ENCODE assay signal across 8 mouse cellular contexts in the genomic region with DNA sequence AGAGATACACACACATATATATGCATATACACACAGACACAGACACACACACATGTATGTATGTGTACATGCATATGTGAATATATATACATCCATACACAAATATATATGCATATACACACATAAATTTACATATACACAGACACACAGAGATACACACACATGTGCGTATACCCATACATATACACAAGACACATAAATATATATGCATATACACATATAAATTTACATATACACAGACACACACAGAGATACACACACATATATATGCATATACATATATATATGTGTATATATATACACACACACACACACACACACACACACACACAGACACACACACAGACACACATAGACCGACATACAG. TPM values are rescaled to one million over a fixed set of nuclear protein-coding genes. Genes with fewer than 3 reads are reported as not detected.
DNase-seq lines count a peak whose midpoint lies in the region; ATAC-seq and TF ChIP-seq lines count a peak whose summit lies in the region.

No protein-coding gene starts in this region.

- peak overlapping the region; percentile 62 for H3K4me3 ChIP-seq in heart, embryonic 14.5 days (ENCODE audit: control insufficient read depth in 1 of 2, insufficient read depth in 1 of 2, low read depth in 1 of 2, low read length in 2 of 2)
- H3K4me3 ChIP-seq in cortical plate, adult 2 months (ENCODE audit: insufficient read depth, low read length): peak overlapping the region; percentile 44
- H3K4me3 ChIP-seq in hindbrain, embryonic 15.5 days: peak overlapping the region; percentile 56
- peak overlapping the region; percentile 69 for H3K4me3 ChIP-seq in midbrain, embryonic 13.5 days (replicated peaks)
- no peak overlapping the region; the same call in 1 of the 2 replicates for H3K4me3 ChIP-seq in left cerebral cortex, adult 2 months

- peak overlapping the region; percentile 97 for H3K4me2 ChIP-seq in heart, embryonic 14.5 days (ENCODE audit: low read length)
- peak overlapping the region; percentile 82 for H3K4me2 ChIP-seq in hindbrain, embryonic 15.5 days
- peak overlapping the region; percentile 98 for H3K4me2 ChIP-seq in midbrain, embryonic 13.5 days (replicated peaks)

- ATAC-seq in heart, embryonic 14.5 days (ENCODE audit: insufficient number of reproducible peaks, insufficient read depth, low FRiP score, low read depth): no peak
- peak; percentile 52; the same call in 1 of the 2 replicates for ATAC-seq in hindbrain, embryonic 15.5 days (ENCODE audit: low FRiP score, low read depth)
- peak; percentile 59 for ATAC-seq in midbrain, embryonic 13.5 days

- DNase-seq in heart, adult 11 months: no peak
- DNase-seq in right cerebral cortex, postnatal 14 days: no peak
- DNase-seq in left cerebral cortex, adult 18-20 months (ENCODE audit: low spot score in 2 of 2): no peak
- no peak for DNase-seq in left cerebral cortex, adult 2 months (ENCODE audit: extremely low spot score in 1 of 2, low spot score in 2 of 2)

- WGBS in heart, embryonic 14.5 days: 55% methylated on average over 2 of the region's 2 CpGs
- WGBS in hindbrain, embryonic 15.5 days: 50% methylated on average over 2 of the region's 2 CpGs
- 48% methylated on average over 2 of the region's 2 CpGs for WGBS in midbrain, embryonic 13.5 days

- no peak for TF ChIP-seq POLR2A in cortical plate, adult 2 months (IDR thresholded peaks at IDR 0.05; ENCODE audit: extremely low read depth, insufficient read depth, low read length)

- H3K27ac ChIP-seq in heart, embryonic 14.5 days (replicated peaks in 1 of 2; ENCODE audit: control insufficient read depth in 1 of 2, insufficient read depth in 1 of 2, low read depth in 2 of 2, low read length in 2 of 2): no peak overlapping the region
- H3K27ac ChIP-seq in cortical plate, adult 2 months (ENCODE audit: insufficient read depth, low read length): no peak overlapping the region
- peak overlapping the region; percentile 47; the same call in 1 of the 2 replicates for H3K27ac ChIP-seq in hindbrain, embryonic 15.5 days (replicated peaks)
- no peak overlapping the region for H3K27ac ChIP-seq in midbrain, embryonic 13.5 days
- no peak overlapping the region for H3K27ac ChIP-seq in left cerebral cortex, adult 2 months

- no peaks in the 10 kb centered on the region; a peak in 1 of 4 replicates for H3K4me1 ChIP-seq in heart, embryonic 14.5 days (ENCODE audit: control insufficient read depth in 2 of 2, insufficient read depth in 2 of 2, low read length in 2 of 2)
- H3K4me1 ChIP-seq in cortical plate, adult 2 months (ENCODE audit: control insufficient read depth, insufficient read depth, low read length): peaks cover 2% of the 10 kb centered on the region
- no peaks in the 10 kb centered on the region for H3K4me1 ChIP-seq in hindbrain, embryonic 15.5 days (replicated peaks)
- H3K4me1 ChIP-seq in midbrain, embryonic 13.5 days (replicated peaks): 0 out of 2 replicates have a peak, but pooled peaks cover 2% of the 10 kb centered on the region

- intact Hi-C loops in left cerebral cortex, adult 2 months (cut with DNase I): no loop called here

- no peaks in the 10 kb centered on the region for H3K36me3 ChIP-seq in heart, embryonic 14.5 days (ENCODE audit: control insufficient read depth, insufficient read depth, low read length)
- H3K36me3 ChIP-seq in hindbrain, embryonic 15.5 days: no peaks in the 10 kb centered on the region
- H3K36me3 ChIP-seq in midbrain, embryonic 13.5 days: no peaks in the 10 kb centered on the region

- H3K9ac ChIP-seq in heart, embryonic 14.5 days (ENCODE audit: low read length): peak overlapping the region; percentile 80
- H3K9ac ChIP-seq in hindbrain, embryonic 15.5 days: peak overlapping the region; percentile 86
- peak overlapping the region; percentile 78 for H3K9ac ChIP-seq in midbrain, embryonic 13.5 days (replicated peaks)

- no peaks in the 10 kb centered on the region for H3K9me3 ChIP-seq in heart, embryonic 14.5 days (ENCODE audit: control insufficient read depth, low read length)
- H3K9me3 ChIP-seq in hindbrain, embryonic 15.5 days: no peaks in the 10 kb centered on the region
- no peaks in the 10 kb centered on the region for H3K9me3 ChIP-seq in midbrain, embryonic 13.5 days

- peaks cover 11% of the 10 kb centered on the region for H3K27me3 ChIP-seq in heart, embryonic 14.5 days (ENCODE audit: control insufficient read depth, insufficient read depth, low read length)
- no peaks in the 10 kb centered on the region; the same call in 1 of the 2 replicates for H3K27me3 ChIP-seq in hindbrain, embryonic 15.5 days
- peaks cover 18% of the 10 kb centered on the region for H3K27me3 ChIP-seq in midbrain, embryonic 13.5 days

- TF ChIP-seq CTCF in cortical plate, adult 2 months (IDR thresholded peaks at IDR 0.05; ENCODE audit: extremely low read depth, insufficient read depth, low read length): no peak
- TF ChIP-seq CTCF in left cerebral cortex, adult 2 months (IDR thresholded peaks at IDR 0.05): no peak

RNA-seq across cellular contexts. Expression of gene Tmem117, which starts 0.6 kb away (rescaled TPM):
- polyA plus RNA-seq in heart, embryonic 14.5 days (2014; fragmentation: Nextera tagmentation; extraction: Ambion mirVana): 1.9 and 2.0 TPM in 2 replicates
- polyA plus RNA-seq in cortical plate, adult 2 months (2012; rRNA removed): 2.7 and 3.4 TPM in 2 replicates
- polyA plus RNA-seq in hindbrain, embryonic 15.5 days (2015; fragmentation: Nextera tagmentation; extraction: Ambion mirVana): 14.6 and 16.6 TPM in 2 replicates
- polyA plus RNA-seq in midbrain, embryonic 13.5 days (2015; fragmentation: Nextera tagmentation; extraction: Ambion mirVana): 3.3 and 3.8 TPM in 2 replicates
- total RNA-seq in left cerebral cortex, adult 18-20 months (2021): 1 to 10 TPM; 5.8 to 7.2 TPM
- 1 to 10 TPM; 6.1 to 6.5 TPM for total RNA-seq in left cerebral cortex, adult 2 months (2021)

RNA-seq across cellular contexts. Expression of gene Twf1, which starts 38.8 kb away (rescaled TPM):
- polyA plus RNA-seq in heart, embryonic 14.5 days (2014; fragmentation: Nextera tagmentation; extraction: Ambion mirVana): 44.6 and 47.1 TPM in 2 replicates
- 42.0 and 43.4 TPM in 2 replicates for polyA plus RNA-seq in cortical plate, adult 2 months (2012; rRNA removed)
- 76.0 and 77.7 TPM in 2 replicates for polyA plus RNA-seq in hindbrain, embryonic 15.5 days (2015; fragmentation: Nextera tagmentation; extraction: Ambion mirVana)
- polyA plus RNA-seq in midbrain, embryonic 13.5 days (2015; fragmentation: Nextera tagmentation; extraction: Ambion mirVana): 97.1 and 103 TPM in 2 replicates
- total RNA-seq in left cerebral cortex, adult 18-20 months (2021): 10 to 100 TPM; 40.5 to 41.0 TPM
- 10 to 100 TPM; 39.2 to 46.4 TPM for total RNA-seq in left cerebral cortex, adult 2 months (2021)
